Mouse (Mus musculus): ENCODE data around the gene Pacs2. TPM values are rescaled to one million over a fixed set of nuclear protein-coding genes. Genes with fewer than 3 reads are reported as not detected.

Pacs2 gene
- polyA plus RNA-seq, 1 experiment: 27.0 TPM

DNA sequence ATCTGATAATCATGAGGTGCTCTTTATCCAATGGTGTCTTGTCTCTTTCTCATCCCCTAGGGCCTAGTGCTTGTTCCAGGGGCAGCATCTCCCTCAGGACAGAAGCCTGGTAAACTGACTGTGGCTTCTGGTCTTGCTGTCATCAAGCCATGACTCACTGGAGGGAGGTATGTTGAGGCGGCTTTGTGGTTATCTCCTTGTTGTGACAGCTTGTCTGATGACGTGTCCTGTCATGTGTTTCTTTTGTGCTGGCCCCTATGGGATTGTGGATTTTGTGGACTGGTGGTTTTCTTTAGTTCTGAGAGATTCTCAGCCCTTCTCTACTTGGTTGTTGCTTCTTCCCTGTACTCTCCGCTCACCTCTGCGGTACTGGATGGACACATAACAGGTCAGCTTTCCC lies 8.8 kb downstream of the Pacs2 start:
- no peak for TF ChIP-seq POLR2A (IDR thresholded peaks at IDR 0.05; ENCODE audit: low read depth, low read length)
- no peak for TF ChIP-seq CTCF (IDR thresholded peaks at IDR 0.05; ENCODE audit: extremely low read depth, insufficient read length, insufficient replicate concordance, low read depth, low read length)
- 79% methylated on average over 4 of the region's 4 CpGs for WGBS

DNA sequence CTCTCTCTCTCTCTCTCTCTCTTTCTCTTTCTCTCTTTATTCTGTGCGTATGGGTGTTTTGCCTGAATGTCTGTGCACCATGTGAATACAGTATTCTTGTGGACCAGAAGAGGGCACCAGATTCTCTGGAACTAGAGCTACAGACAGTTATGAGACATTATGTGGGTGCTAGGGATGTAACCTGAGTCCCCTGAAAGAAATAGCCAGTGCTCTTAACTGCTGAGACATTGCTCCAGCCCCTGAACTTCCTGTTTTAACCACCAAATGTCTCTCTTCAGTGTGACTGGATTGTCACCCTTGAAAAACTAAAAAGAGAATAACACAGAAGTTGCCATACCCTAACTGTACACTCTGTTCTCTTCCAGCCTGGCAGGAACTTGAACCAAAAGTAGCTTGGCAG lies 12.2 kb downstream of the Pacs2 start:
- no peaks in the 10 kb centered on the region for H3K27me3 ChIP-seq (ENCODE audit: control insufficient read depth, insufficient read depth, low read length)
- H3K27ac ChIP-seq (ENCODE audit: insufficient read depth, low read depth, low read length): no peak overlapping the region
- no peak for TF ChIP-seq POLR2A (IDR thresholded peaks at IDR 0.05; ENCODE audit: low read depth, low read length)
- TF ChIP-seq CTCF (IDR thresholded peaks at IDR 0.05; ENCODE audit: extremely low read depth, insufficient read length, insufficient replicate concordance, low read depth, low read length): no peak
- no peaks in the 10 kb centered on the region for H3K36me3 ChIP-seq (ENCODE audit: control insufficient read depth, insufficient read depth, low read length)
- H3K4me3 ChIP-seq (ENCODE audit: low read depth, low read length): no peak overlapping the region
- peaks cover 21% of the 10 kb centered on the region for H3K4me1 ChIP-seq (ENCODE audit: control insufficient read depth, insufficient read depth, insufficient read length, low read length)
- 96% methylated on average over 1 of the region's 1 CpGs for whole genome bisulfite sequencing

More for the DNA sequence above, 8.8 kb downstream of the Pacs2 start:
- no peak overlapping the region for H3K27ac ChIP-seq (ENCODE audit: insufficient read depth, low read depth, low read length)
- no peak overlapping the region for H3K4me3 ChIP-seq (ENCODE audit: low read depth, low read length)
- H3K4me1 ChIP-seq (ENCODE audit: control insufficient read depth, insufficient read depth, insufficient read length, low read length): peaks cover 10% of the 10 kb centered on the region
- no peaks in the 10 kb centered on the region for H3K27me3 ChIP-seq (ENCODE audit: control insufficient read depth, insufficient read depth, low read length)
- peaks cover 4% of the 10 kb centered on the region for H3K36me3 ChIP-seq (ENCODE audit: control insufficient read depth, insufficient read depth, low read length)

DNA sequence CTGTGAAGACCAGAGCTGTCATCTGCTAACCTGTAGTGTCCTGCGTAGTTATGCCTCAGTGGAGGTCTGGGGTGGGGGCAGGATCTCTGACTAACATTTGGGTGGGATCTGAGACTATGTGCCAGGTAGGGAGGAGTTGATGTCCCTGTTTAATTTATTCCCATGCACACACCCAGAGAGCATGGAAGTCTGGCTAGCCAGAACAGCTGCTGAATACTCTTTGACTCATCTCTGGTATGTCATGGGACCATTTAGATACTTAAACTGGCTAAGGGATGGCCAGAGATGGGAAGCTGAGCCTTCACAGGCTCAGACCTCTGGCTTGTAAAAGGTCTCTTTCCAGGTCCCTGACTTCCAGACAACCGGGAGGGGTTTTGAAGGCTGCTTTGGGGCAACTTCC lies 13.2 kb downstream of the Pacs2 start:
- TF ChIP-seq CTCF (IDR thresholded peaks at IDR 0.05; ENCODE audit: extremely low read depth, insufficient read length, insufficient replicate concordance, low read depth, low read length) (no peak), POLR2A (IDR thresholded peaks at IDR 0.05; ENCODE audit: low read depth, low read length) (no peak)
- Histone ChIP-seq H3K27ac (ENCODE audit: insufficient read depth, low read depth, low read length) (no peak overlapping the region), H3K36me3 (ENCODE audit: control insufficient read depth, insufficient read depth, low read length) (no peaks in the 10 kb centered on the region), H3K4me1 (ENCODE audit: control insufficient read depth, insufficient read depth, insufficient read length, low read length) (peaks cover 21% of the 10 kb centered on the region), H3K27me3 (ENCODE audit: control insufficient read depth, insufficient read depth, low read length) (no peaks in the 10 kb centered on the region), H3K4me3 (ENCODE audit: low read depth, low read length) (no peak overlapping the region)
- WGBS: 94% methylated on average over 2 of the region's 2 CpGs

DNA sequence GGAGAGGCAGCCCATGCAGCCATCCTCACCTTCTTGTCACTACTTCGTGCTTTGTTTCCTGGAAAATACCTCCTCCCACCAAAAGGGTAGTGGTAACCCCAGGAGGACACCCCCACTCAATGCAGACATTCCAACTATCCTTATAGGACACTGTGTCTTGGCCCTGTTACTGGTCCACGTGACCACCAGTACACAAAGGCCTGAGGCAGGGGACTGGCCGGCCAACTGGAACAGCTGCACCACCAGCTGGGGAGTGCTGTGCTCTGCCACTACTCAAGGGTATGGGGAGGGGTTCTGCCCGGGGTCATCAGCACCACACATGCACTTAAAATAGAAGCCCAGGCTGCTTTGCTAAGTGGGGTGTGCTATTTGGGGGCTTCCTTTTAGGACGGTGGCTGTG lies 13.8 kb downstream of the Pacs2 start:
- Histone ChIP-seq H3K4me1 (ENCODE audit: control insufficient read depth, insufficient read depth, insufficient read length, low read length) (peaks cover 21% of the 10 kb centered on the region), H3K27me3 (ENCODE audit: control insufficient read depth, insufficient read depth, low read length) (no peaks in the 10 kb centered on the region), H3K4me3 (ENCODE audit: low read depth, low read length) (no peak overlapping the region), H3K27ac (ENCODE audit: insufficient read depth, low read depth, low read length) (no peak overlapping the region), H3K36me3 (ENCODE audit: control insufficient read depth, insufficient read depth, low read length) (no peaks in the 10 kb centered on the region)
- no peak for TF ChIP-seq CTCF (IDR thresholded peaks at IDR 0.05; ENCODE audit: extremely low read depth, insufficient read length, insufficient replicate concordance, low read depth, low read length)
- TF ChIP-seq POLR2A (IDR thresholded peaks at IDR 0.05; ENCODE audit: low read depth, low read length): no peak
- 86% methylated on average over 5 of the region's 5 CpGs for WGBS

DNA sequence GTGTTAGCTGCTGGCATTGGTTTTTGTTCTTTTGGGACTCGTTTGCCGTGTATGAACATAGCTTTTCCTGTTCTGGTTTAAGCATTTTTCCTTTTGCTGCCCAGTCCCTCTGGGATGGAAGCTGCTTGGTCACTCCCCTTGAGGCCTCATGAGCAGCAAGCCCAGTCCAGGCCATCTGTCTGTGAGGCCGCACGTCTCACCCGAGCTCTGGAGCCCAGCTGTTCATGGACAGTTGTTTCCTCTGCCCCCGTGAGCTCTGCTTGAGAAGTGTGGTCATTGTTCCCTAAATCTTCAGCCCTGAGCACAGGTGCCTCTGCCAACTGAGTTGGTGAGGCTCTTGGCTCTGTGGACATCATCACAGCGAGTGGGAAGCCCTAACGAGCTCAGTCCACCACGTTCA lies 14.6 kb downstream of the Pacs2 start:
- WGBS: 83% methylated on average over 9 of the region's 9 CpGs
- no peaks in the 10 kb centered on the region for H3K36me3 ChIP-seq (ENCODE audit: control insufficient read depth, insufficient read depth, low read length)

DNA sequence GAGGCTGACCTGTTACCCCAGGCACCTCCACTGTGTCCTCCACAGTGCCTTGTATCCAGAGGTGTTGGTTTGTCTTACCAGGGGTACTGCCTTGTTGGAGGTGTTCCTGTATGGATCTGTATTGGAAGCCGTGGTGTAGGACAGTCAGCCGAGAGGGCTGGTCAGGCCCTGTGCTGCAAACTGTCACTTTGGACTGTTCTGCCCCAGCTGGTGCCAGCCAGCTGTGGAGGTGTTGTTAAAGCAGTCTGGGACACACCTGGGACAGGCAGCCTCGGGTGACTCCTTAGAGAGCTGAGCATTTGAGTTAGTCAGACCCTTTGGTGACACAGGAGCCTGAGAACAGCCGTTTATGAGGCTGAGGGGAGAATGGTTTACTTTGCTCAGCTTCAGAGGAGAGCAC lies 15.7 kb downstream of the Pacs2 start:
- WGBS: 24% methylated on average over 4 of the region's 4 CpGs
- TF ChIP-seq CTCF (IDR thresholded peaks at IDR 0.05; ENCODE audit: extremely low read depth, insufficient read length, insufficient replicate concordance, low read depth, low read length): no peak
- no peak for TF ChIP-seq POLR2A (IDR thresholded peaks at IDR 0.05; ENCODE audit: low read depth, low read length)
- H3K27ac ChIP-seq (ENCODE audit: insufficient read depth, low read depth, low read length): no peak overlapping the region
- no peaks in the 10 kb centered on the region for H3K36me3 ChIP-seq (ENCODE audit: control insufficient read depth, insufficient read depth, low read length)
- no peak overlapping the region for H3K4me3 ChIP-seq (ENCODE audit: low read depth, low read length)
- H3K4me1 ChIP-seq (ENCODE audit: control insufficient read depth, insufficient read depth, insufficient read length, low read length): peaks cover 21% of the 10 kb centered on the region
- no peaks in the 10 kb centered on the region for H3K27me3 ChIP-seq (ENCODE audit: control insufficient read depth, insufficient read depth, low read length)

More for the DNA sequence above, 14.6 kb downstream of the Pacs2 start:
- peaks cover 21% of the 10 kb centered on the region for H3K4me1 ChIP-seq (ENCODE audit: control insufficient read depth, insufficient read depth, insufficient read length, low read length)
- TF ChIP-seq CTCF (IDR thresholded peaks at IDR 0.05; ENCODE audit: extremely low read depth, insufficient read length, insufficient replicate concordance, low read depth, low read length) (no peak), POLR2A (IDR thresholded peaks at IDR 0.05; ENCODE audit: low read depth, low read length) (no peak)
- no peak overlapping the region for H3K27ac ChIP-seq (ENCODE audit: insufficient read depth, low read depth, low read length)
- no peaks in the 10 kb centered on the region for H3K27me3 ChIP-seq (ENCODE audit: control insufficient read depth, insufficient read depth, low read length)
- H3K4me3 ChIP-seq (ENCODE audit: low read depth, low read length): no peak overlapping the region

DNA sequence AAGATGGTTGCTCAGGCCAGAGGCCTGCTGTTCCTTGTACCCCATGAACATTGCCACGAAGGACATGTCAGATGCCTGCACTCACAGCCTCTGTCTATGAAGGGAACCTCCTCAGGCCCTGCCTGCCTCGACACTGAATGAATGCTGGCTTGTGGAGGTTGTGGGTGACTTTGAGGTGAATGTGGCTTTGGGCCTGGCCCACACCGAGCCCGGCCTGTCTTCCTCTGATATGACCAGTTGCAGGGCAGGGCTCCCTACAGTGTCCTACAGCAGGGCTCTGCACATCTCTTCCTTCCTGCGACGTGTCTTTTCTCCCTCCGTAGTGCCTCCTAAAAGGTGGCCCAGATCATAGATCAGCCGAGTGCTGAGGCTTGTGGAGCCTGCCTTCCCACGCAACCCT lies 16.7 kb downstream of the Pacs2 start:
- H3K36me3 ChIP-seq (ENCODE audit: control insufficient read depth, insufficient read depth, low read length): no peaks in the 10 kb centered on the region
- H3K27me3 ChIP-seq (ENCODE audit: control insufficient read depth, insufficient read depth, low read length): no peaks in the 10 kb centered on the region
- WGBS: 76% methylated on average over 9 of the region's 9 CpGs
- peak overlapping the region; percentile 9; the same call in 1 of the 2 replicates for H3K27ac ChIP-seq (ENCODE audit: insufficient read depth, low read depth, low read length)
- H3K4me1 ChIP-seq (ENCODE audit: control insufficient read depth, insufficient read depth, insufficient read length, low read length): peaks cover 21% of the 10 kb centered on the region
- no peak overlapping the region for H3K4me3 ChIP-seq (ENCODE audit: low read depth, low read length)
- TF ChIP-seq CTCF (IDR thresholded peaks at IDR 0.05; ENCODE audit: extremely low read depth, insufficient read length, insufficient replicate concordance, low read depth, low read length): no peak
- no peak for TF ChIP-seq POLR2A (IDR thresholded peaks at IDR 0.05; ENCODE audit: low read depth, low read length)
